Mouse (Mus musculus) midbrain, embryonic 14.5 days (tissue): ENCODE measurements around the gene Pcgf3. TPM values are rescaled to one million over a fixed set of nuclear protein-coding genes. Genes with fewer than 3 reads are reported as not detected.

Source experiments
- ATAC-seq: fragments of 200-750 bp; cut with Nextera tagmentation; 2 replicates; pipeline ENCODE4 v1.8.0; 2017; ENCODE audit warnings: moderate number of reproducible peaks, moderate library complexity; ENCODE audit not compliant: low FRiP score, low TSS enrichment
- DNase-seq: peaks from one replicate; pipeline ENCODE4 v3.0.0-alpha.2; 2015
- H3K27ac ChIP-seq: fragments of 300-500 bp; sonication (generic); replicated peaks from 2 replicates; pipeline ENCODE4 v1.5.1; 2014; ENCODE audit warnings: mild to moderate bottlenecking, low read depth, low read length, moderate library complexity
- H3K27me3 ChIP-seq: fragments of 300-500 bp; sonication (generic); 2 replicates; pipeline ENCODE4 v1.6.1; 2014; ENCODE audit warnings: low read length, control low read depth, mixed read lengths; ENCODE audit not compliant: control insufficient read depth, insufficient read depth
- H3K36me3 ChIP-seq: fragments of 300-500 bp; sonication (generic); 2 replicates; pipeline ENCODE4 v1.6.1; 2014; ENCODE audit warnings: low read length, control low read depth; ENCODE audit not compliant: control insufficient read depth, insufficient read depth
- H3K4me1 ChIP-seq: fragments of 300-500 bp; sonication (generic); 2 replicates; pipeline ENCODE4 v1.6.1; 2014; ENCODE audit warnings: mild to moderate bottlenecking, antibody characterized with exemption, low read length, control low read depth; ENCODE audit not compliant: control insufficient read depth, insufficient read depth
- H3K4me2 ChIP-seq: fragments of 300-500 bp; sonication (generic); 2 replicates; pipeline ENCODE4 v1.6.1; 2014; ENCODE audit warnings: mild to moderate bottlenecking, low read length, moderate library complexity
- H3K4me3 ChIP-seq: fragments of 300-500 bp; sonication (generic); replicated peaks from 2 replicates; pipeline ENCODE4 v1.5.1; 2014; ENCODE audit warnings: low read depth, low read length
- H3K9ac ChIP-seq: fragments of 300-500 bp; sonication (generic); replicated peaks from 2 replicates; pipeline ENCODE4 v1.6.1; 2014; ENCODE audit warnings: mild to moderate bottlenecking, low read length, moderate library complexity
- H3K9me3 ChIP-seq: fragments of 300-500 bp; sonication (generic); 2 replicates; pipeline ENCODE4 v1.6.1; 2016; ENCODE audit warnings: low read length, control low read depth, mixed read lengths; ENCODE audit not compliant: control insufficient read depth
- whole genome bisulfite sequencing: fragments of 180-500 bp; shearing (Covaris S2); extraction: QIAGEN DNeasy Blood & Tissue Kit; methylation state at CpG from one replicate; pipeline ENCODE4 v1.1.7; 2014; 5-methylcytosine and 5-hydroxymethylcytosine counted together
- polyA plus RNA-seq: library from polyadenylated mRNA; unstranded; fragments of >200 nt; fragmentation: Nextera tagmentation; extraction: Ambion mirVana; gene quantifications from 2 replicates; pipeline ENCODE4 v1.2.1, GENCODE M21; 2014

The Pcgf3 gene
- polyA plus RNA-seq: 28.1 and 35.2 TPM in 2 replicates

DNA sequence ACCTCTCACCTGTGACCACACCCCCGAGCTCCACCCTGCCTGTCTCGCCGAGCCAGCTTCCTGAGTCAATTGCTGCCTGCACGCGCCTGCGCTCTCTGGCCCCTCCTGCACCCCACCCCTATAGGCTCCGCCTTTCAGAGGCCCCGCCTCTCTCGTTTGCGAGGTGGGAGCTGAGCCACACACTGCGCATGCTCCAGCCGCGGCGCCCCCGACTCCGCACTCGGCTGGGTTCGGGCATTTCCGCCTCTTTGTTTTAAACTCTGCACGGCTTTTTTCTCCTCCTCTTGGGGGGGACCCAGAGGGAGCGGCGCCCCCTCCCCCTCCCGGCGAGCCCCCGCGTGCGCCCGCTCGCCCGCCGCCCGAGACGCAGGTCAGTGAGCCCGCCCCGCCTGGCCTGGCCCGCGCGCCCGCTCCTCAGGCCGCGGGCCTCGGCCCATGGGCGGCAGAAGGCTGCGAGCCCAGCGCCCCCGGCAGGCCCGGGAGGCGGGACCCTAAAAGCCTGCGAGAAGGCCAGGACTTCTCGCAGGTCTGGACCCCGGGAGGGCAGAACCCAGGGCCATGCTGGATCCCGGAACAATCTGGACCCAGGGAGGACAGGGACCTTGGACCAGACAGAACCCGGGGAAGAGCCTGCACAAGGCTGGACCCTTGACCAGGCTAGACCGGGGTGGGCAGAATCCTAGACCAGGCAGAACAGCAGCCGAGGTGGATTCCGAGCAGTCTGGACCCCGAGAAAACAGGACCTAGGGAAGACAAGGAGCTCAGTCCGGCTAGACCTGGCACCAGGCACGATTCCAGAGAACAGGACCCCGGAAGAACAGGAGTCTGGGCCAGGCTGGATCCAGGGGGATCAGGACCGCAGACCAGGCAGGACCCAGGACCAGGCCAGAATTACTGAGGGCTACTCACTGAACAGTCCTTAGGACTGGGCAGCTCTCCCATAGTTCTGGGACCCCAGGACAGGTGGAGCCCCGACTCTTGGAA is at the start of gene Pcgf3:
TSS of gene Pcgf3 (plus strand) at position 151 of the 984 bp plus-strand sequence.
- Histone ChIP-seq H3K4me3 (peak within 1 kb of the TSS; percentile 85), H3K9me3 (no peaks in the 10 kb centered on the region), H3K36me3 (no peaks in the 10 kb centered on the region), H3K9ac (peak within 1 kb of the TSS; percentile 100), H3K27me3 (0 out of 2 replicates have a peak, but pooled peaks cover 6% of the 10 kb centered on the region), H3K27ac (peak within 1 kb of the TSS; percentile 89), H3K4me1 (peaks cover 42% of the 10 kb centered on the region), H3K4me2 (peak within 1 kb of the TSS; percentile 95)
- WGBS: 1% methylated on average over 53 of the region's 62 CpGs
- ATAC-seq (peak; percentile 97), DNase-seq (peak; percentile 98)

DNA sequence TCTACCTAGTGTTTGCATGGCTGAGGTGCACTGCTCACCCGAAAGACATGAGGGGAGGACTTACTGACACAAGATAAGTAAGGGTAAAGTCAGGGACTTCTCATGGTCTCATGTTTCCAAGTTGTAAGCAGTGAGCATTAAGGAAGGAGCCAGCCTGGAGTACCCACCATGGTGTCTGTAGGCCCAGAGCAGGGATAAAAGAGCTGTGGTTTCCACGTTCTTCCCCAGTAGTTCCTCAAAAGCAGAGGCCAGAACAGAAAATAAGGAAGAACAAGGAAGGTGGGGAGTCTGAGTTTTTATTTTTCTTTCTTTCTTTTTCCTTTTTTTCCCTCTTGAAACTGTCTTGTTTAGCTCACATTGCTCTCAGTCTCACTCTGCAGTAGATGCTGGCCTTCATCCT is 46.3 kb upstream of the Pcgf3 start:
- Histone ChIP-seq H3K9ac (no peak overlapping the region), H3K27me3 (no peaks in the 10 kb centered on the region), H3K27ac (no peak overlapping the region), H3K4me1 (no peaks in the 10 kb centered on the region), H3K36me3 (no peaks in the 10 kb centered on the region), H3K9me3 (no peaks in the 10 kb centered on the region), H3K4me3 (no peak overlapping the region), H3K4me2 (no peak overlapping the region)
- ATAC-seq: no peak
- no peak for DNase-seq
- 73% methylated on average over 2 of the region's 2 CpGs for WGBS

DNA sequence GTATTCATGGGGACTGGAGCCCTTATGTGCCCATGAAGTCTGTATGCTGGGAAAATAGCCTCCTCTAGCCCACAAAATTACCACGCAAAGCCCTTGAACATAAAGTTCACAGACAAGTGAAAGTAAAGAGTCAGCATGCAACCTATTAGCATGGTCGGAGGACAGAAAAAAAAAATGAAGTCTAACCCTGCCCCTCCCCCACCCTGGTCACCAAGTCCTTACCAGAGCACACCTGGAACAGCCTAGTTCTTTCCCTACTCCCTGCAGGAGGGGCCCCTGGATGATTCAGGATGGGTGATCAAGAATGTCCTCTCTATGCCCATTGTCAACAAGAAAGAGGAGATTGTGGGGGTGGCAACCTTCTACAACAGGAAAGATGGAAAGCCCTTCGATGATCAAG is 38.3 kb upstream of the Pcgf3 start:
- Histone ChIP-seq H3K9me3 (no peaks in the 10 kb centered on the region), H3K4me1 (no peaks in the 10 kb centered on the region), H3K4me2 (no peak overlapping the region), H3K4me3 (no peak overlapping the region), H3K27me3 (no peaks in the 10 kb centered on the region), H3K36me3 (no peaks in the 10 kb centered on the region), H3K9ac (no peak overlapping the region), H3K27ac (no peak overlapping the region)
- 85% methylated on average over 3 of the region's 3 CpGs for WGBS
- ATAC-seq (no peak), DNase-seq (no peak)

GRCm38 (mm10) chr5:108423427-108423826 is 37.6 kb upstream of the Pcgf3 start:
- Histone ChIP-seq H3K27me3 (no peaks in the 10 kb centered on the region), H3K4me3 (no peak overlapping the region), H3K9me3 (no peaks in the 10 kb centered on the region), H3K27ac (no peak overlapping the region), H3K9ac (no peak overlapping the region), H3K36me3 (no peaks in the 10 kb centered on the region), H3K4me2 (no peak overlapping the region), H3K4me1 (no peaks in the 10 kb centered on the region)
- no peak for DNase-seq
- 88% methylated on average over 2 of the region's 2 CpGs for WGBS
- ATAC-seq: no peak

- peak; percentile 62 for DNase-seq
- no peak overlapping the region for H3K4me3 ChIP-seq
- no peak overlapping the region for H3K27ac ChIP-seq
- H3K4me1 ChIP-seq: no peaks in the 10 kb centered on the region
- H3K36me3 ChIP-seq: peaks cover 24% of the 10 kb centered on the region
- 65% methylated on average over 1 of the region's 1 CpGs for WGBS
- H3K4me2 ChIP-seq: no peak overlapping the region
- no peak overlapping the region for H3K9ac ChIP-seq
- no peaks in the 10 kb centered on the region for H3K27me3 ChIP-seq
- peak; percentile 40; the same call in 1 of the 2 replicates for ATAC-seq
- H3K9me3 ChIP-seq: no peaks in the 10 kb centered on the region
These were observed 33.8 kb upstream of the Pcgf3 start for GRCm38 (mm10) chr5:108427186-108427585.

DNA sequence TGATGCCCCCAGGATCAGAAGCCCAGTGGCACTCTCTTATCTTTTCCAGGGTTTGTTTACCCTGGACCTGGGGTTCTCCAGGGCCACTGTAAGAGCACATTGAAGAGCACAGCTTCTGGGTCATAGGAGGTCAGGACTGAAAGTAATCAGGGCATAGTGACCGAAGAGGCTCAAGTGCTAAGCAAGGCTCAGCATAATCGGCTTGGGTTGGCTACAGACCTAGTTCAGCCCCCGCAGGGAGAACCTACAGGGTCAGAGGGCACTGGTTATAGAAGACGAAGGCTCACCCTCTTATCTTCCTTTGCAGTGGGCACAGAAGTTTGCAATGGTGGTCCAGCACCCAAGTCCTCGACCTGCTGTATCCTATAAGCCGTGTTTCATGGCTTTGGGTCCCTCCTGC is 29.8 kb upstream of the Pcgf3 start:
- no peaks in the 10 kb centered on the region for H3K27me3 ChIP-seq
- 96% methylated on average over 6 of the region's 6 CpGs for WGBS
- DNase-seq (no peak), ATAC-seq (no peak)
- peaks cover 12% of the 10 kb centered on the region; the same call in 1 of the 2 replicates for H3K4me1 ChIP-seq
- H3K4me2 ChIP-seq: no peak overlapping the region
- no peak overlapping the region for H3K9ac ChIP-seq
- peaks cover 24% of the 10 kb centered on the region for H3K36me3 ChIP-seq
- H3K4me3 ChIP-seq: no peak overlapping the region
- no peaks in the 10 kb centered on the region for H3K9me3 ChIP-seq
- H3K27ac ChIP-seq: no peak overlapping the region

- peak within 1 kb of the TSS; percentile 72 for H3K9ac ChIP-seq
- DNase-seq: peak; percentile 97
- no peaks in the 10 kb centered on the region for H3K9me3 ChIP-seq
- peaks cover 12% of the 10 kb centered on the region; the same call in 1 of the 2 replicates for H3K4me1 ChIP-seq
- H3K36me3 ChIP-seq: peaks cover 24% of the 10 kb centered on the region
- H3K27ac ChIP-seq: no peak within 1 kb of the TSS
- H3K4me2 ChIP-seq: peak within 1 kb of the TSS; percentile 87
- H3K4me3 ChIP-seq: peak within 1 kb of the TSS; percentile 61
- 1% methylated on average over 42 of the region's 42 CpGs for WGBS
- peaks cover 3% of the 10 kb centered on the region; the same call in 1 of the 2 replicates for H3K27me3 ChIP-seq
- peak; percentile 77 for ATAC-seq
These were observed 27.0 kb upstream of the Pcgf3 start, which contains the start of gene Atp5k for GRCm38 (mm10) chr5:108433804-108434587. TSS of gene Atp5k (minus strand) at chr5:108434448.

DNA sequence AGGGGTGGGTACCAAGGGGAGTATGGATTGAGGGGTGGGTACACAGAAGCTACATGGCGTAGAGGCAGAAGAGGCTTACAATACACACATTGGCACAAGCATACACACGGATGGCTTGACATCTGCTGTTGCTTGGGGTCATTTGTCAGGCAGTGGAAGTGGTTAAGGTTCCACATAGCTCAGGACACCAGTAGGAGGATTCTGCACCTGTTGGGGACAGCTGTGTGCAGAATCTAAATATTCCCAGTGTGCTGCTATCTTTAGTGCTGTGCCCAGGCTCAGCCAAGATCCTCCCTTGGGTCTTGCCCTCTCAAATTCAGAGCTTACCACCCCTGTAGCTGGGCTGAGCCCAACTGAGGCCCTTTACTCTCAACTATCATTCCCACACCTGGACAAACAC is 24.9 kb upstream of the Pcgf3 start:
- no peak for ATAC-seq
- Histone ChIP-seq H3K9ac (no peak overlapping the region), H3K4me1 (peaks cover 12% of the 10 kb centered on the region; the same call in 1 of the 2 replicates), H3K36me3 (peaks cover 9% of the 10 kb centered on the region), H3K27ac (no peak overlapping the region), H3K27me3 (peaks cover 3% of the 10 kb centered on the region; the same call in 1 of the 2 replicates), H3K4me3 (no peak overlapping the region), H3K9me3 (no peaks in the 10 kb centered on the region), H3K4me2 (no peak overlapping the region)
- WGBS: 86% methylated on average over 2 of the region's 2 CpGs
- no peak for DNase-seq
